Mouse (Mus musculus) intestine, embryonic 15.5 days (tissue): ENCODE measurements around the gene Kcnab2. TPM values are rescaled to one million over a fixed set of nuclear protein-coding genes. Genes with fewer than 3 reads are reported as not detected.

Source experiments
- ATAC-seq: fragments of 200-750 bp; cut with Nextera tagmentation; 2 replicates; pipeline ENCODE4 v1.8.0; 2017; ENCODE audit warnings: moderate TSS enrichment, moderate library complexity
- H3K27ac ChIP-seq: fragments of 300-500 bp; sonication (generic); 2 replicates; pipeline ENCODE4 v1.5.1; 2015; ENCODE audit warnings: mild to moderate bottlenecking, inconsistent platforms
- H3K27me3 ChIP-seq: fragments of 300-500 bp; sonication (generic); replicated peaks from 2 replicates; pipeline ENCODE4 v1.6.1; 2015; ENCODE audit warnings: inconsistent platforms
- H3K36me3 ChIP-seq: fragments of 300-500 bp; sonication (generic); 2 replicates; pipeline ENCODE4 v1.6.1; 2015; ENCODE audit warnings: inconsistent platforms
- H3K4me1 ChIP-seq: fragments of 300-500 bp; sonication (generic); replicated peaks from 2 replicates; pipeline ENCODE4 v1.6.1; 2015; ENCODE audit warnings: inconsistent platforms
- H3K4me2 ChIP-seq: fragments of 300-500 bp; sonication (generic); replicated peaks from 2 replicates; pipeline ENCODE4 v1.6.1; 2015; ENCODE audit warnings: mild to moderate bottlenecking, inconsistent platforms
- H3K4me3 ChIP-seq: fragments of 300-500 bp; sonication (generic); replicated peaks from 2 replicates; pipeline ENCODE4 v1.5.1; 2015; ENCODE audit warnings: inconsistent platforms
- H3K9ac ChIP-seq: fragments of 300-500 bp; sonication (generic); 2 replicates; pipeline ENCODE4 v1.6.1; 2015; ENCODE audit warnings: inconsistent platforms
- H3K9me3 ChIP-seq: fragments of 300-500 bp; sonication (generic); 2 replicates; pipeline ENCODE4 v1.6.1; 2016; ENCODE audit warnings: inconsistent platforms
- WGBS: fragments of 180-500 bp; shearing (Covaris S2); methylation state at CpG from one replicate; pipeline ENCODE4 v1.1.7; 2015; 5-methylcytosine and 5-hydroxymethylcytosine counted together
- polyA plus RNA-seq: library from polyadenylated mRNA; unstranded; fragments of >200 nt; fragmentation: Nextera tagmentation; extraction: Ambion mirVana; gene quantifications from 2 replicates; pipeline ENCODE4 v1.2.1, GENCODE M21; 2015

The Kcnab2 gene
- polyA plus RNA-seq, 1 experiment from 2014 or later = 3.8 TPM

- peak within 1 kb of the TSS; percentile 88 for H3K4me2 ChIP-seq
- ATAC-seq = no peak
- H3K27ac ChIP-seq = no peak within 1 kb of the TSS
- no peaks in the 10 kb centered on the region for H3K36me3 ChIP-seq
- no peaks in the 10 kb centered on the region for H3K9me3 ChIP-seq
- H3K4me1 ChIP-seq = peaks cover 17% of the 10 kb centered on the region
- peaks cover 18% of the 10 kb centered on the region for H3K27me3 ChIP-seq
- peak within 1 kb of the TSS; percentile 69 for H3K4me3 ChIP-seq
- peak within 1 kb of the TSS; percentile 67 for H3K9ac ChIP-seq
- 4% methylated on average over 18 of the region's 18 CpGs for whole genome bisulfite sequencing
Measured at GRCm38 (mm10) chr4:152476427-152477023, 1.1 kb downstream of the Kcnab2 start, which contains the start of gene Nphp4. Nphp4 (plus strand) TSS chr4:152476706.

- 84% methylated on average over 7 of the region's 7 CpGs for WGBS
- no peak for ATAC-seq
- no peaks in the 10 kb centered on the region for H3K9me3 ChIP-seq
- no peak overlapping the region for H3K9ac ChIP-seq
- H3K4me1 ChIP-seq = peaks cover 17% of the 10 kb centered on the region
- H3K4me2 ChIP-seq = 0 out of 2 replicates have a peak overlapping the region, but pooled peaks have one; percentile 88
- H3K4me3 ChIP-seq = no peak overlapping the region
- H3K36me3 ChIP-seq = no peaks in the 10 kb centered on the region
- no peak overlapping the region for H3K27ac ChIP-seq
- peaks cover 18% of the 10 kb centered on the region for H3K27me3 ChIP-seq
Measured at GRCm38 (mm10) chr4:152475941-152476340, 1.7 kb downstream of the Kcnab2 start.

- no peaks in the 10 kb centered on the region for H3K9me3 ChIP-seq
- no peak overlapping the region for H3K9ac ChIP-seq
- no peak overlapping the region for H3K4me2 ChIP-seq
- 82% methylated on average over 6 of the region's 6 CpGs for WGBS
- no peak for ATAC-seq
- H3K36me3 ChIP-seq = no peaks in the 10 kb centered on the region
- no peaks in the 10 kb centered on the region for H3K27me3 ChIP-seq
- no peaks in the 10 kb centered on the region for H3K4me1 ChIP-seq
- H3K4me3 ChIP-seq = no peak overlapping the region
- no peak overlapping the region for H3K27ac ChIP-seq
Measured at GRCm38 (mm10) chr4:152467951-152468350, 9.7 kb downstream of the Kcnab2 start.

GRCm38 (mm10) chr4:152466601-152467000 lies 11.1 kb downstream of the Kcnab2 start:
- no peak overlapping the region for H3K4me2 ChIP-seq
- no peaks in the 10 kb centered on the region for H3K4me1 ChIP-seq
- 86% methylated on average over 13 of the region's 13 CpGs for WGBS
- no peak overlapping the region for H3K9ac ChIP-seq
- H3K27me3 ChIP-seq = no peaks in the 10 kb centered on the region
- no peak overlapping the region for H3K27ac ChIP-seq
- no peak for ATAC-seq
- H3K9me3 ChIP-seq = no peaks in the 10 kb centered on the region
- no peak overlapping the region for H3K4me3 ChIP-seq
- no peaks in the 10 kb centered on the region for H3K36me3 ChIP-seq

GRCm38 (mm10) chr4:152465116-152465515 lies 12.6 kb downstream of the Kcnab2 start:
- no peak overlapping the region for H3K27ac ChIP-seq
- H3K36me3 ChIP-seq = no peaks in the 10 kb centered on the region
- no peak for ATAC-seq
- H3K4me2 ChIP-seq = no peak overlapping the region
- 40% methylated on average over 8 of the region's 8 CpGs for WGBS
- H3K4me1 ChIP-seq = no peaks in the 10 kb centered on the region
- H3K27me3 ChIP-seq = no peaks in the 10 kb centered on the region
- H3K9ac ChIP-seq = no peak overlapping the region
- no peaks in the 10 kb centered on the region for H3K9me3 ChIP-seq
- H3K4me3 ChIP-seq = no peak overlapping the region

- Histone ChIP-seq H3K4me3 (no peak overlapping the region), H3K9ac (no peak overlapping the region), H3K4me2 (no peak overlapping the region), H3K36me3 (no peaks in the 10 kb centered on the region), H3K4me1 (no peaks in the 10 kb centered on the region), H3K27ac (no peak overlapping the region), H3K9me3 (no peaks in the 10 kb centered on the region), H3K27me3 (no peaks in the 10 kb centered on the region)
- no peak for ATAC-seq
- WGBS = 91% methylated on average over 9 of the region's 9 CpGs
Measured at GRCm38 (mm10) chr4:152463147-152463546, 14.5 kb downstream of the Kcnab2 start.

GRCm38 (mm10) chr4:152462516-152462915 lies 15.2 kb downstream of the Kcnab2 start:
- no peak overlapping the region for H3K4me2 ChIP-seq
- no peaks in the 10 kb centered on the region for H3K4me1 ChIP-seq
- H3K27ac ChIP-seq = no peak overlapping the region
- no peaks in the 10 kb centered on the region for H3K36me3 ChIP-seq
- H3K9ac ChIP-seq = no peak overlapping the region
- no peaks in the 10 kb centered on the region for H3K27me3 ChIP-seq
- 78% methylated on average over 12 of the region's 12 CpGs for WGBS
- H3K4me3 ChIP-seq = no peak overlapping the region
- no peaks in the 10 kb centered on the region for H3K9me3 ChIP-seq
- no peak for ATAC-seq

GRCm38 (mm10) chr4:152457673-152458072 lies 20.0 kb downstream of the Kcnab2 start:
- H3K4me3 ChIP-seq = no peak overlapping the region
- ATAC-seq = no peak
- no peak overlapping the region for H3K9ac ChIP-seq
- H3K27me3 ChIP-seq = no peaks in the 10 kb centered on the region
- H3K4me1 ChIP-seq = no peaks in the 10 kb centered on the region
- H3K4me2 ChIP-seq = no peak overlapping the region
- H3K36me3 ChIP-seq = no peaks in the 10 kb centered on the region
- H3K27ac ChIP-seq = no peak overlapping the region
- WGBS = 85% methylated on average over 4 of the region's 4 CpGs
- H3K9me3 ChIP-seq = no peaks in the 10 kb centered on the region

GRCm38 (mm10) chr4:152456609-152457008 lies 21.1 kb downstream of the Kcnab2 start:
- no peak for ATAC-seq
- Histone ChIP-seq H3K4me1 (no peaks in the 10 kb centered on the region), H3K27ac (no peak overlapping the region), H3K4me3 (no peak overlapping the region), H3K27me3 (no peaks in the 10 kb centered on the region), H3K36me3 (no peaks in the 10 kb centered on the region), H3K9me3 (no peaks in the 10 kb centered on the region), H3K4me2 (no peak overlapping the region), H3K9ac (no peak overlapping the region)
- WGBS = 78% methylated on average over 18 of the region's 18 CpGs

GRCm38 (mm10) chr4:152454153-152454552 lies 23.5 kb downstream of the Kcnab2 start:
- no peak overlapping the region for H3K4me3 ChIP-seq
- no peak overlapping the region for H3K27ac ChIP-seq
- ATAC-seq = no peak
- no peak overlapping the region for H3K4me2 ChIP-seq
- no peaks in the 10 kb centered on the region for H3K36me3 ChIP-seq
- 88% methylated on average over 12 of the region's 12 CpGs for WGBS
- H3K9ac ChIP-seq = no peak overlapping the region
- no peaks in the 10 kb centered on the region for H3K27me3 ChIP-seq
- no peaks in the 10 kb centered on the region for H3K4me1 ChIP-seq
- H3K9me3 ChIP-seq = no peaks in the 10 kb centered on the region

GRCm38 (mm10) chr4:152453079-152453478 lies 24.6 kb downstream of the Kcnab2 start:
- Histone ChIP-seq H3K9ac (no peak overlapping the region), H3K27ac (no peak overlapping the region), H3K4me2 (no peak overlapping the region), H3K9me3 (no peaks in the 10 kb centered on the region), H3K36me3 (no peaks in the 10 kb centered on the region), H3K27me3 (no peaks in the 10 kb centered on the region), H3K4me1 (no peaks in the 10 kb centered on the region), H3K4me3 (no peak overlapping the region)
- ATAC-seq = no peak
- WGBS = 59% methylated on average over 10 of the region's 10 CpGs

- H3K4me3 ChIP-seq = no peak overlapping the region
- no peak overlapping the region for H3K9ac ChIP-seq
- no peaks in the 10 kb centered on the region for H3K27me3 ChIP-seq
- 86% methylated on average over 6 of the region's 6 CpGs for WGBS
- no peaks in the 10 kb centered on the region for H3K36me3 ChIP-seq
- no peaks in the 10 kb centered on the region for H3K9me3 ChIP-seq
- no peak overlapping the region for H3K4me2 ChIP-seq
- ATAC-seq = no peak
- no peak overlapping the region for H3K27ac ChIP-seq
- no peaks in the 10 kb centered on the region for H3K4me1 ChIP-seq
Measured at GRCm38 (mm10) chr4:152451371-152451770, 26.3 kb downstream of the Kcnab2 start.

- ATAC-seq = 0 out of 2 replicates have a peak, but pooled peaks have one; percentile 15
- no peaks in the 10 kb centered on the region for H3K9me3 ChIP-seq
- H3K27ac ChIP-seq = no peak overlapping the region
- H3K4me1 ChIP-seq = no peaks in the 10 kb centered on the region
- no peak overlapping the region for H3K4me2 ChIP-seq
- H3K27me3 ChIP-seq = no peaks in the 10 kb centered on the region
- no peaks in the 10 kb centered on the region for H3K36me3 ChIP-seq
- no peak overlapping the region for H3K9ac ChIP-seq
- H3K4me3 ChIP-seq = no peak overlapping the region
- 62% methylated on average over 8 of the region's 8 CpGs for WGBS
Measured at GRCm38 (mm10) chr4:152448666-152449018, 29.0 kb downstream of the Kcnab2 start.
